Mouse (Mus musculus) spleen, adult 2 months (tissue): Measurements from ENCODE around the gene Ddx19b.

Experiments used
- CTCF ChIP-seq: fragments of 200-500 bp; IDR thresholded peaks from 2 replicates; pipeline ENCODE4 v1.5.1; 2011; ENCODE audit warnings: mild to moderate bottlenecking, inconsistent platforms; ENCODE audit not compliant: insufficient read depth, insufficient read length, insufficient replicate concordance; ENCODE audit errors: extremely low read depth
- POLR2A ChIP-seq: fragments of 200-500 bp; IDR thresholded peaks from 2 replicates; pipeline ENCODE4 v1.6.1; 2011; ENCODE audit warnings: low read depth, low read length, inconsistent platforms

DNA sequence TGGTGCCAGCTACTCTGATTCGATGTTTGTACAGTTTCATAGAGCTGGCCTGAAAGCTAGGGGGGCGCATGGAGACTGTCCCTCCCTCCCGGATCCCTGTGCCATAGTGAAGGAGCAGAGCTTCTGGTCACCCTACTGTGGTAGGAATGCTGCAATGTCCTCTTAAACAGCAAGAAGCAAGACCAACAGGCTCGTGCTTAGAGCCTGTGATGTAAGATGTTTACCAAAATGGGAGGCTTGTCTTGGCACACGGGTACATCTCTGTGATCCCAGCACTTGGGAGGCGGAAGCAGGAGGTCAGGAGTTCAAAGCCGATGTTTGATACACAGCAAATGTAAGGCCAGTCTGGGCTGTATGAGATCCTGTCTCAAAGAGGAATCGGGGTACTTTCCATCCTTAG is 65.0 kb downstream of the Ddx19b start:
- TF ChIP-seq CTCF (no peak), POLR2A (no peak)
